Mouse (Mus musculus): ENCODE measurements around the gene Gm49380. TPM values are rescaled to one million over a fixed set of nuclear protein-coding genes. Genes with fewer than 3 reads are reported as not detected.

Gene Gm49380
- total RNA-seq, 1 experiment from 2014 or later = 0.82 TPM

GRCm38 (mm10) chr9:44022100-44022847, 91.0 kb downstream of the Gm49380 start:
- DNase-seq = no peak

DNA sequence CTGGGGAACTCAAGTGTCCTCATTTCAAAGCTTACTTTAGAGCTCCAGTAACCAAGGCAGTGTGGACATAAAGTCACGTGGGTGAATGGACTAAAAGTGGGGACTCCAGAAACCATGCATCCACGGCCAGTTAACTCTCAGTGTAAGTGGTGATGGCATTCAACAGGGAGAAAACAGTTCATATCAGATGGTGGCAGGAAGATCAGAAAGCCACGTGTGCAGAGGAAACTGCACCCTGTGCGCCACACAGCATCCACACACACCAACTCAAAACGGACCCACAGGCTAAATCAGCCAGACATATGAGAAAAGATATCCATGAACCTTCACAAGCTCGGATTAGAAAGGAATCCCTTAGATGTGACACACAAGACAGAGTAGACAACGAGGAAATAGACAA, 93.3 kb downstream of the Gm49380 start:
- DNase-seq = no peak

DNA sequence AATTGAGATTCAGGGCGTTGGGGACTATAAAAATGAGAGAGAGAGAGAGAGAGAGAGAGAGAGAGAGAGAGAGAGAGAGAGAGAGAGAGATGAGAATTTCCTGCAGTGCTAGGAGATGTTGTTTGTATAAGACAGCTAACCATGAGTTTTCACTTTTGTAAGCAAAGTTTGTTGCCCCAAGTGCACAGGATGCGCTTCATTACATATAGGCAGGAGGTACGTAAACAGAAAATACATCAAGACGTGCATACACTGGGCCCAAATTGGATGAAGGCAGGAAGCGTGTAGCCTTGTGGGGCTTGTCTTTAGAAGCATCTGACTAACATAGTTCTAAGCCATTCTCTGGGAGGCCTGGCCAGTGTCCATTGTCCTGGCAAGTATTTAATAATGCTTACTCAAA, 95.5 kb downstream of the Gm49380 start:
- no peak for DNase-seq

Other genes starting within 250 kb of the Gm49380 start
- 30.8 and 37.7 TPM in 2 replicates for gene Thy1, start 70.1 kb downstream of the Gm49380 start, total RNA-seq (2021)
- gene Usp2, start 46.5 kb downstream of the Gm49380 start, total RNA-seq (2021) = 20.9 and 22.8 TPM in 2 replicates
- gene Mfrp, start 11.8 kb downstream of the Gm49380 start, total RNA-seq (2021) = not detected in 2 replicates
- 9.9 and 10.9 TPM in 2 replicates for gene C1qtnf5, start 6.3 kb downstream of the Gm49380 start, total RNA-seq (2021)
- 30.3 and 36.4 TPM in 2 replicates for gene Rnf26, start within 50 bp of the Gm49380 start, total RNA-seq (2021)
- gene Mcam, start 21.0 kb upstream of the Gm49380 start, total RNA-seq (2021) = 32.2 and 32.9 TPM in 2 replicates
- 32.7 and 36.2 TPM in 2 replicates for gene Cbl, start 120.5 kb upstream of the Gm49380 start, total RNA-seq (2021)
- 2.0 and 3.7 TPM in 2 replicates for gene Ccdc153, start 127.2 kb upstream of the Gm49380 start, total RNA-seq (2021)
- 0.27 TPM in 1 of 2 replicates, not detected in the other for gene Pdzd3, start 138.0 kb upstream of the Gm49380 start, total RNA-seq (2021)
- 18.5 and 34.8 TPM in 2 replicates for gene Nlrx1, start 155.1 kb upstream of the Gm49380 start, total RNA-seq (2021)
- gene Abcg4, start 175.1 kb upstream of the Gm49380 start, total RNA-seq (2021) = 39.1 and 43.4 TPM in 2 replicates
- gene Hinfp, start 192.2 kb upstream of the Gm49380 start, total RNA-seq (2021) = 23.6 and 29.3 TPM in 2 replicates
- gene C2cd2l, start 206.8 kb upstream of the Gm49380 start, total RNA-seq (2021) = 43.3 and 48.8 TPM in 2 replicates
- 34.3 and 34.5 TPM in 2 replicates for gene Dpagt1, start 212.5 kb upstream of the Gm49380 start, total RNA-seq (2021)
- gene H2afx, start 221.2 kb upstream of the Gm49380 start, total RNA-seq (2021) = 56.5 and 65.2 TPM in 2 replicates
- gene Hmbs, start 230.7 kb upstream of the Gm49380 start, total RNA-seq (2021) = 81.2 and 102 TPM in 2 replicates
- 52.4 and 74.6 TPM in 2 replicates for gene Vps11, start 248.2 kb upstream of the Gm49380 start, total RNA-seq (2021)